Mouse (Mus musculus): ENCODE results near the gene Nlrp4c. TPM values are rescaled to one million over a fixed set of nuclear protein-coding genes. Genes with fewer than 3 reads are reported as not detected.

Gene Nlrp4c
- polyA plus RNA-seq, 1 experiment: 0.04 TPM

- Histone ChIP-seq H3ac (ENCODE audit: control insufficient read depth, insufficient read length, low read depth) (no peak overlapping the region), H3K4me3 (ENCODE audit: insufficient read depth, poor library complexity, severe bottlenecking) (no peak overlapping the region), H3K27me3 (ENCODE audit: control insufficient read depth, insufficient read depth, insufficient read length) (no peaks in the 10 kb centered on the region), H3K79me3 (ENCODE audit: low read depth) (peaks cover 74% of the 10 kb centered on the region), H3K36me3 (ENCODE audit: control insufficient read depth, insufficient read depth) (peaks cover 10% of the 10 kb centered on the region), H3K79me2 (ENCODE audit: control insufficient read depth, insufficient read depth) (peaks cover 89% of the 10 kb centered on the region)
- no peak for TF ChIP-seq FOSL1 (IDR thresholded peaks at IDR 0.05; ENCODE audit: insufficient read depth, low read length, poor library complexity, severe bottlenecking)
- TF ChIP-seq CEBPB (IDR thresholded peaks at IDR 0.05; ENCODE audit: low read depth): no peak
- no peak for TF ChIP-seq USF1 (IDR thresholded peaks at IDR 0.05; ENCODE audit: low read depth)
- TF ChIP-seq CTCF (IDR thresholded peaks at IDR 0.05; ENCODE audit: control insufficient read depth, insufficient read depth, insufficient read length): no peak
- TF ChIP-seq MYOG (IDR thresholded peaks at IDR 0.05; ENCODE audit: control insufficient read depth, extremely low read depth, insufficient read length): no peak
- TF ChIP-seq MYOD1 (IDR thresholded peaks at IDR 0.05; ENCODE audit: control insufficient read depth, insufficient read length, low read depth): no peak
- no peak for TF ChIP-seq MAX (IDR thresholded peaks at IDR 0.05)
Observed at GRCm38 (mm10) chr7:6145423-6146188, 100.6 kb downstream of the Nlrp4c start.

- Histone ChIP-seq H3K36me3 (ENCODE audit: control insufficient read depth, insufficient read depth) (peaks cover 3% of the 10 kb centered on the region), H3K4me3 (ENCODE audit: insufficient read depth, poor library complexity, severe bottlenecking) (no peak overlapping the region), H3K79me2 (ENCODE audit: control insufficient read depth, insufficient read depth) (peaks cover 93% of the 10 kb centered on the region), H3K27me3 (ENCODE audit: control insufficient read depth, insufficient read depth, insufficient read length) (no peaks in the 10 kb centered on the region), H3K79me3 (ENCODE audit: low read depth) (peaks cover 80% of the 10 kb centered on the region), H3ac (ENCODE audit: control insufficient read depth, insufficient read length, low read depth) (no peak overlapping the region)
- no peak for TF ChIP-seq USF1 (IDR thresholded peaks at IDR 0.05; ENCODE audit: low read depth)
- no peak for TF ChIP-seq MYOD1 (IDR thresholded peaks at IDR 0.05; ENCODE audit: control insufficient read depth, insufficient read length, low read depth)
- TF ChIP-seq MYOG (IDR thresholded peaks at IDR 0.05; ENCODE audit: control insufficient read depth, extremely low read depth, insufficient read length): no peak
- no peak for TF ChIP-seq CTCF (IDR thresholded peaks at IDR 0.05; ENCODE audit: control insufficient read depth, insufficient read depth, insufficient read length)
- TF ChIP-seq FOSL1 (IDR thresholded peaks at IDR 0.05; ENCODE audit: insufficient read depth, low read length, poor library complexity, severe bottlenecking): no peak
Observed at GRCm38 (mm10) chr7:6146194-6146981, 101.4 kb downstream of the Nlrp4c start.

GRCm38 (mm10) chr7:6146982-6147325 lies 102.0 kb downstream of the Nlrp4c start:
- Histone ChIP-seq H3K79me2 (ENCODE audit: control insufficient read depth, insufficient read depth) (peaks cover 93% of the 10 kb centered on the region), H3K27me3 (ENCODE audit: control insufficient read depth, insufficient read depth, insufficient read length) (no peaks in the 10 kb centered on the region), H3K36me3 (ENCODE audit: control insufficient read depth, insufficient read depth) (no peaks in the 10 kb centered on the region), H3K79me3 (ENCODE audit: low read depth) (peaks cover 86% of the 10 kb centered on the region), H3ac (ENCODE audit: control insufficient read depth, insufficient read length, low read depth) (no peak overlapping the region), H3K4me3 (ENCODE audit: insufficient read depth, poor library complexity, severe bottlenecking) (no peak overlapping the region)
- no peak for TF ChIP-seq MAX (IDR thresholded peaks at IDR 0.05)
- TF ChIP-seq CEBPB (IDR thresholded peaks at IDR 0.05; ENCODE audit: low read depth): no peak
- TF ChIP-seq MYOG (IDR thresholded peaks at IDR 0.05; ENCODE audit: control insufficient read depth, extremely low read depth, insufficient read length): no peak
- TF ChIP-seq FOSL1 (IDR thresholded peaks at IDR 0.05; ENCODE audit: insufficient read depth, low read length, poor library complexity, severe bottlenecking): no peak
- no peak for TF ChIP-seq CTCF (IDR thresholded peaks at IDR 0.05; ENCODE audit: control insufficient read depth, insufficient read depth, insufficient read length)
- no peak for TF ChIP-seq MYOD1 (IDR thresholded peaks at IDR 0.05; ENCODE audit: control insufficient read depth, insufficient read length, low read depth)
- TF ChIP-seq USF1 (IDR thresholded peaks at IDR 0.05; ENCODE audit: low read depth): no peak

GRCm38 (mm10) chr7:6147688-6148087 lies 102.7 kb downstream of the Nlrp4c start:
- no peak overlapping the region for H3K4me3 ChIP-seq (ENCODE audit: insufficient read depth, poor library complexity, severe bottlenecking)
- H3ac ChIP-seq (ENCODE audit: control insufficient read depth, insufficient read length, low read depth): no peak overlapping the region
- H3K79me2 ChIP-seq (ENCODE audit: control insufficient read depth, insufficient read depth): peaks cover 99% of the 10 kb centered on the region
- no peaks in the 10 kb centered on the region for H3K27me3 ChIP-seq (ENCODE audit: control insufficient read depth, insufficient read depth, insufficient read length)
- no peaks in the 10 kb centered on the region for H3K36me3 ChIP-seq (ENCODE audit: control insufficient read depth, insufficient read depth)
- no peak for TF ChIP-seq MAX (IDR thresholded peaks at IDR 0.05)
- TF ChIP-seq MYOD1 (IDR thresholded peaks at IDR 0.05; ENCODE audit: control insufficient read depth, insufficient read length, low read depth): no peak
- TF ChIP-seq MYOG (IDR thresholded peaks at IDR 0.05; ENCODE audit: control insufficient read depth, extremely low read depth, insufficient read length): no peak
- H3K79me3 ChIP-seq (ENCODE audit: low read depth): peaks cover 92% of the 10 kb centered on the region

- H3K79me3 ChIP-seq (ENCODE audit: low read depth): peaks cover 86% of the 10 kb centered on the region
- TF ChIP-seq MYOG (IDR thresholded peaks at IDR 0.05; ENCODE audit: control insufficient read depth, extremely low read depth, insufficient read length) (no peak), MAX (IDR thresholded peaks at IDR 0.05) (no peak), USF1 (IDR thresholded peaks at IDR 0.05; ENCODE audit: low read depth) (no peak), CEBPB (IDR thresholded peaks at IDR 0.05; ENCODE audit: low read depth) (no peak), FOSL1 (IDR thresholded peaks at IDR 0.05; ENCODE audit: insufficient read depth, low read length, poor library complexity, severe bottlenecking) (no peak), CTCF (IDR thresholded peaks at IDR 0.05; ENCODE audit: control insufficient read depth, insufficient read depth, insufficient read length) (no peak), MYOD1 (IDR thresholded peaks at IDR 0.05; ENCODE audit: control insufficient read depth, insufficient read length, low read depth) (no peak)
- H3K36me3 ChIP-seq (ENCODE audit: control insufficient read depth, insufficient read depth): no peaks in the 10 kb centered on the region
- H3ac ChIP-seq (ENCODE audit: control insufficient read depth, insufficient read length, low read depth): no peak overlapping the region
- no peak overlapping the region for H3K4me3 ChIP-seq (ENCODE audit: insufficient read depth, poor library complexity, severe bottlenecking)
- no peaks in the 10 kb centered on the region for H3K27me3 ChIP-seq (ENCODE audit: control insufficient read depth, insufficient read depth, insufficient read length)
- peaks cover 92% of the 10 kb centered on the region for H3K79me2 ChIP-seq (ENCODE audit: control insufficient read depth, insufficient read depth)
Observed at GRCm38 (mm10) chr7:6151266-6151665, 106.3 kb downstream of the Nlrp4c start.
